Mouse (Mus musculus) embryonic fibroblast, embryonic 13.5 days (primary cell): ENCODE measurements around the gene Abce1.

ENCODE experiments used
- CTCF ChIP-seq: IDR thresholded peaks from 2 replicates; pipeline ENCODE4 v1.5.1; 2011; ENCODE audit warnings: mild to moderate bottlenecking, control low read depth, low read length, moderate library complexity, borderline replicate concordance; ENCODE audit not compliant: insufficient read depth
- POLR2A ChIP-seq: IDR thresholded peaks from 2 replicates; pipeline ENCODE4 v1.6.1; 2011; ENCODE audit warnings: low read depth, mild to moderate bottlenecking, control low read depth, low read length, moderate library complexity

DNA sequence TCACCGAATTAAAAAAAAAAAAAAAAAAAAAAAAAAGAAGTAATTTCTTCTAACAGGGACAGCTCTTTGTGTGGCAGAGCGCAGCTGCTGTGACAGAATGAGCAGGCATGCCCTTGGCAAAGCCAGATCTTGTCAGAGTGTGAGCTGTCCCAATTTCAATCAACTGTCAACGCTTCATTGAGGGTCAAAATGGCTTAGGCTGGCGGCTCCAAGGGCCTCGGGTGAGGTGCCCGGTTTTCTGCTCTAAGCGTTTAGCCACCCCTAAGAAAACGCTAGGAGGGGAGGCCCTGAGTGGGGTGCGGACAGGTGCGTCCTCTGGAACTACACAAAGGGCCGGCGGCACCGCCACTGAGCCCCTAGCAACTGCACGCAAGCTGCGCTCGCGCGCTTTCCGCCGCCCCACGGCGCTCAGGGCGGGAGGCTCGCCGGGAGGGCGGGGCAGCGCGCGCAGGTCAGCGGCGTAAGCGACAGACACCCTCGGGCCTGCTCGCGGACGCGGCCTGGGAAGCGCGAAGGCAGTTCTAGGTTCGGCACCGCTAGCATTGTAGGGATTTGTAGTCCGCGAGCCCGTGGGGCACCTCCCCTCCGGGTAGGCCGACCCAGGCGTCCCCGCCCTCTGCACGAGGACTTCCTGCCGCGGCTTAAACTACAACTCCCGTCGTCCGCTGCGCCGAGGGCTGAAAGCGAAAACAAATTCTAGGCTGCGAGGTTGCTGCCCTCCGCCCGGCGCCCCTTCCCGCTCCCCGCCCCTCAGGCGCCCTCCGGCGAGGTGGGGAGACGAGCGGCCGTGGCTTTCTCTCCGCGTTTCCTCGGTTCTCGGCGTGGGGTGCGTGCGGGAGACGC lies 72.6 kb downstream of the Abce1 start:
- no peak for TF ChIP-seq CTCF
- peak; percentile 92 for TF ChIP-seq POLR2A
